Mouse (Mus musculus): ENCODE measurements at regions not wholly inside any gene's neighbourhood (a gene's known extent, or its start where the extent isn't known, plus 50 kb on each side); places are given as distances from the start of the nearest gene placed in this dataset.

DNA sequence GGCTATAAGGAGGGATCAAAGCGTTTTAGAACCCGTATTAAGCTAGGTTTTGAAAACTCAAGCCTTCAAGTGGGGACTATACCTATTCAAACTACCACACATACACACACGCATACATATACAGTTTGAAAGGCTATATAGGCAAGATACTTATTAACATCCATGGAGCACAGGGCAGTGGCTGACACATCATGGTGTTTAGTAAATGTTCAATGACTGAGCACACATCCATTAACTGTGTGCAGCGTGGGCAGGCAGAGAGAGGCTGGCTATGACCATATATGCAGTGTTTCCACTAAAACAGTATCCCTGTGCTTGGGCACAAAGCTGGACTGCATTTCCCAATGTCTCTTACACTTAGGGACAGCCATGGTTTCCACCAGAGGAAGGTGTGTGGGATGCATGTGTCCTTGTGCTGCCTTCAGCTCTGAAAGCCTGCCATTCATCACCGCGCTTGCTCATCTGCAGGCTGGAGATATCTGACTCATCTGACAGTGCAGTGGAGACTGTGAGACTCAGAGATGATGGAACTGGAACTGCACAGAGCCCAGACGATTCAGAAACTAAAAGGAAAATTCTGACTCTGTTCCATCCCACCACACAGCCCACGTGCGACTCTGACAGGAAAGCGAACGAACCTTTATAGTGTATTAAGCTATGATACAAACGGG lies 124.6 kb upstream of the L3mbtl3 start:
- TF ChIP-seq CTCF (IDR thresholded peaks at IDR 0.05; ENCODE audit: low read depth) (no peak), EP300 (IDR thresholded peaks at IDR 0.05; ENCODE audit: low read depth) (no peak)
